Mouse (Mus musculus) right cerebral cortex, postnatal 10 days (tissue): ENCODE data around the gene Zmym2.
"Not testable (repeated sequence)": the region's sequence is repeated elsewhere in the genome, so short reads cannot be mapped to it uniquely, and the experiment has no call there.

Source experiments
- DNase-seq, 2 experiments: peaks; one replicate each; pipeline ENCODE4 v3.0.0; 2021; ENCODE audit warnings: low spot score in 2 of 2

The Zmym2 gene

DNA sequence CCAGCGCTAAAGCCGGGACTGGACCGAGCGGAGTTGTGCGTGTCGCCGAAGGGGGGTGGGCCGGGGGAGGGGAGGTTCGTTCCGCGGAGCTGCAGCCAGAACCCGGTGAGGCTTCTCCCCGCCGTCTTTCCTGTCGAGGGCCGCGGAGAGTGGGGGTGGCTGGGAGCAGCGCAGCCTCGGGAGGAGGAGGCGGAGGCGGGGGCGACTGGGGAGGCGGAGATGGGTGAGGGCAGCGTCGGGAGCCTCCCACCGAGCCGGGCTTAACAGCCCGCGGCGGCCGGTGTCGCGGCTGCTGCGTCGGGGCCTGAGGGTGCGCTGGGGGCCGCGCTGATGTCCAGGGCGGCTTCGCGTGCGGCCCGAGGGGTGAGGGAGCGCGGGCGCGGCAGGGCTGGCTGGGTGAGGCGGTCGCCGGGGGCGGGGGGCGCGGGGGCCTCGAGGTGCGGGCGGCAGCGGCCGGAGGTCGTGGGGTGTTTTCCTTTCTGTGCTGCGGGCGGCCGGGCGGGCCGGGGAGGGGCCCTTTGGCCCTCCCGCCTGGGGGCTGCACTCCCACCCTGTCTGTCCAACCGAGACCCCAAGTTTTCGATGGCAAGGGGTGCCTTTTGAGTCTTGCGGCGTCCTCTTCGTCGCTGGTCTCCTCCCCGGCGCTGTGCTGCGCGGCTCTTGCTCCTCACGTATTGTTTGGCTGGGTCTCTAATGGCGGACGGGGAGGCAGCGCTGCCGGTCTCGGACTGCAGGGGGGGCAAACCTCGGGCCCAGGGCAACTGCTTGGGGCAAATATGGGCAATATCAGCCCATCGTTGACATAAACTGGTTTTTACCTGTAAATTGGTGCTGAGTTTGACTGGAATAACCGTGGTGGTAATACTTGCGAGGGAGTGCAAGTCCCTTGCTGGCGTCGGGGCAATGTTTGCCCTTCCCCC lies at the start of gene Zmym2:
Gene Zmym2, plus strand, starts transcription at position 60 of the 920 bp plus-strand sequence.
- peak; percentile 79 to 83 for DNase-seq

DNA sequence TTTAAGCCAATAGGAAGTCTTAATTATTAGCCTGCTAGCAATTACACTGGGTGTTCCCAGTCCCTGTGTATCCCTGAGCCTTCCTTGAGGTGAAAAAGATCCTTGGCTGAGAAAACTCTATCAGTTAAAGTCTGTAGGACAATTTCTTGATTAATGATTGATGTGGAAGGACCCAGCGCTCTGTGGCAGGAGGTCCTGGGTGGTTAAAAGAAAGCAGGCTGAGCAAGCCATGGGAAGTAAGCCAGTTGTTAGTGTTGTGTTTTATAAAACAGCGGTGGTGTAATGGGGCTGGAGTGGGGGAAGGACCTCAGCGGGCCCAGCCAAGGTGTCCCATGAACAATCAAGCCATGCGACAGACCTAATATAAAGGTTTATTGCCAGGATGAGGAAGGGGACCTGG lies 42.4 kb upstream of the Zmym2 start:
- DNase-seq: no peak

DNA sequence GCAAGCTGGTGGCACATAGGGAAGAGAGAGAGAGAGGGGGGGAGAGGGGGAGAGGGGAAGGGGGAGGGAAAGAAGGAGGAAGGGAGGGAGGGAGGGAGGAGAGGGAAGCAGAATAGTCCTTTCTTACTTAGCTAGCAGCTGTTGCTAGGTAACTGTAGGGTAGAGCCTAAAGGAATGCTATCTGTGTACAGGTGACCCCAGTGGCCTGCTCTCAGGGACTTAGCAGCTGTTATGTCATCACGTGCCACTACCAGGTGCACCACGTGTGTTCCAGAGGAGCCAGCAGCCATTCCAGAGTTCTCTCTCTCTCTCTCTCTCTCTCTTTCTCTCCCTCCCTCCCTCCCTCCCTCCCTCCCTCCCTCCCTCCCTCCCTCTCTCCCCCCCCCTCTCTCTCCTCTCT lies 41.9 kb upstream of the Zmym2 start:
- no peak for DNase-seq

DNA sequence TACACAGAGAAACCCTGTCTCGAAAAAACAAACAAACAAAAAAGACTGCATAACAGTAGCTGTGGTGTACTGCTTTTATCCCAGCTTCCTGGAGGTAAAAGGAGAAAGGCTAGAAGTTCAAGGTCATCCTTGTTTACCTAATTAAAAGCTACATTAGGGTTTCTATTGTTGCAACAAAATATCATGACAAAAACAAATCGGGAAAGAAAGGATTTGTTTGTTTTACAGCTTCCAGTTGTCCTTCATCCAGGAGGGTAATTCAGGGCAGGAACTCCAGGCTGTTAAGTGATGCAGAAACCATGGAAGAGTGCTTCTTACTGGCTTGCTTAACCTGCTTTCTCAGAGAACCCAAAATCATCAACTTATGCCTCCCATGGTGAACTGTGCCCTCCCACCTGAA lies 38.1 kb upstream of the Zmym2 start:
- no peak for DNase-seq

DNA sequence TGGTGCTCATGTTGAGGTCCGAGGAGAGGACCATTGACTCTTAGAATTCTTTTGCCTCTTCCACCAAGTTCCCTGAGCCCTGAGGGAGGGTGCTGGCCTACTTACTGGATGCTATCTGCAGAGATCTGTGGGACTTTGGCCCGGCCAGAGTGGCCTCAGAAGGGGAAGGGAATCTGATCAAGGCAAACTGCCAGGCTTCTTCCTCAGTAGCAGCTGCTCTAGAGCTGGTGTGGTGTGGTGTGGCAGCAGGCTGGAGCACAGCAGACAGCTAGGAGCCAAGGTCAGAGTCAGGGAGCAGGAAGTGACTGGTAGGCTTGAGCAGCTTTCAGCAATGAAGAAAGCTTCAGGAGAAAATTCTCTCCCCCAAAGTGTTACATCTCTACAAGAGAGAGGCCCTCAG lies 36.8 kb upstream of the Zmym2 start:
- no peak for DNase-seq

DNA sequence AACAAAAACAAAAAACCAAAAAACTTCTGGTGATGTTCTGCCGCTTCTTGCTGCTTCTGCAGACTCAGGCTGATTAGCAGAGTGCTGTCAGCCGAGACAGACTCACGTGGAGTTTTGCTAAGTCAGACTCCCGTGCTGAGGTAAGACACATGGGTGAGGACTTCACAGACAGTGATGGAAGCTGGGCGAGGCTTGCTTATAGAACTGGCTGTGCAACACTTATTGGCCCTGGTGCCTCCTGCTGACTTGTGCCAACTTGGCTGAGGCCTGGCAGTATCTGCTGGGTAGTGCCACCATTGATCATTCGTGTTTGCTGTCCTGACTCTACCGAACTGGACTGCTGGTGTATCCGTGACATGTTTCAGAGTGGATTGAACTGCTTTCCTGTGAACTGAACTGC lies 22.4 kb upstream of the Zmym2 start:
- DNase-seq: no peak

DNA sequence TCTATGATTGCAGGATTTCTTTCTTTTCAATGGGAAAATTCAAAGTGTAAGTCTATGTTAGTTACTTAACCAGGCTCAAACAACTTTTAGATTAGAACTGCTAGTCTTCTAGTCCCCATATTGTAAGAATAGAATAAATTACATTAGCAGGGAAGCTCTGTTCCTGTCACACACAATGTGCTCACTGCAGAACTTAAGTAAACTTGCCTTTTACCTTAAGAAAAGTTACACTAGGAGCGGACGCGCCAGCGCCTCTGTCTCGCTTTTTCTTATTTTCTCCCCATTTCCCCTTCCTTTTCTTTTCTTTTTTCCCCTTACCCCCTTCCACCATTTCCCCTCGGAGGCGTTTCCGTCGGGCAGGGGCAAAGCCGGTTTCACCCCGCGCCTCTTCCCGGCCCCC lies 21.8 kb upstream of the Zmym2 start:
- DNase-seq: no peak

DNA sequence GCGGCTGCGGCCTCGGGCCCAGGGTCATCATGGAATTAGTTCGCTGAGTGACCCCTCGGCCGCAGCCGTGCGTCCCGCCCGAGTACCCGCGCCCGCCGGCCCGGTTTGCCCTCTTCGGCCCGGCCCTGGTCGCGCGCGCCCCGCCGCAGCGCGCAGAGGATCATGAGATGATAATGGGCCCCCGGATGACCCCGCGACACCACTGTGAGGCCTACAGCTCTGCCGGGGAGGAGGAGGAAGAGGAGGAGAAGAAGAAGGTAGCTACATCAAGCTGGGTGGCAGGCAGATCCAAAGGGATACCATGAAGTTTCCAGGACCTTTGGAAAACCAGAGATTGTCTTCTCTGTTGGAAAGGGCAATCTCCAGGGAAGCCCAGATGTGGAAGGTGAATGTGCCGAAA lies 21.3 kb upstream of the Zmym2 start:
- not testable (repeated sequence) for DNase-seq

DNA sequence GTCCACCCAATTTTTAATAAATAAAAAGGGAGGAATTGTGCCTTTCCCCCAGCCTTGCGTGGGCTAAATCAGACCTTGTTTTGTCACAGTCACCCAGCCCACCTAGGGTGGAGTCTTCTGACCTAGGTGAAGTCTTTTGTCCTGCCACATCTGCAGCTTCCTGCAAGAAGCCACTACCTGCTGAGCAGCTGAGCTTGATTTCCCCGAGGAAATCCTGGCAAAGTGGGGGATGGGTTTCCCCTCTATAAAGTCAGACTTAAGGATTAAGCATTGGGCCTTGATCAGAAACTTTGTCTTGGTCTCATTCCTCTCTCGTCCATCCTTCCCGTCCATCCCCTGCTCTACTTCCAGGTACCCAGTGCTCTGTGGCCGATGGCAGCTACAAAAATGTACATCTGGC lies 12.9 kb upstream of the Zmym2 start:
- DNase-seq: no peak

DNA sequence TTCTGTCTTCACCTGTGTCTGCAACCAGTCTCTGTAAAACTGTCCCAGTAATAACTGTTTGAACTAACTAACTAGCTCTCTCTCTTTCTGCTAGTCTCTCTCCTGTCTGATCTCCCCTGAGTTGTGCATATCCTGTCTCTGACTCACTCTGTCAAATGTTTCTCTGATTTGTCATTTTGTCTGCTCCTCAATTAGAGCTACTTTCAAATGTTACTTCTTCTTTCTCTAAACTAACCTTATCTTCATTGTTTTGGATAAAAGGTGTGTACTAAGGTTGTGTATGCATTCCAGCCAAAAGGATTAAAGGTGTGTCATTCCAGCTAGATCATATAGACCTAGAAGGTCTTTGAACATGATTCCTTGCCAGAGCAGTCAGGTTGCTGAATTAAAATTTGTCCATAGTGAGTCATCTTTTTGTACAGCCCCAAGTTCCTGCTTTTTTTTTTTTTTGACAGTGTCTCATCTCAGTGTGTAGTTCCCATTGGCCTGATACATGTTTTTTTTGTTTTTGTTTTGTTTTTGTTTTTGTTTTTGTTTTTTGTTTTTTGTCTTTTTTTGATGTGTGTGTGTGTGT lies 10.8 kb upstream of the Zmym2 start:
- no peak for DNase-seq

DNA sequence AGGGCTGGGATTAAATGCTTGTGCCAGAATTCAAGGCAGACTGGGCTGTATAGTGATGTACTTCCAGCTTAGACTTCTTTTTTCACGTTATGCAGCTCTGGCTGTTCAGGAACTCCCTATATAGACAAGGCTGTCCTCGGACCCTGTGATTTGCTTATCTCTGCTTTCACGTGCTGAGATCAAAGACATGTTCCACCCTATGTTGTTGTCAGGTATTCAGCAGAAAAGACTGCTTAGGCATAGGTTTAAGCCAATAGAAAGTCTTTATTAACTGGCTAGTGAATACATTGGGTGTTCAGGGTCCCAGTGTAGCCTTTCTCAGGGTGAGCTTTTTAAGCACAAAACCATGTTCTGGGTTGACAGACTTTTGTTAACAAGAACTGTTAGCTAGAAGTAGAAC lies 5.2 kb upstream of the Zmym2 start:
- DNase-seq: no peak

DNA sequence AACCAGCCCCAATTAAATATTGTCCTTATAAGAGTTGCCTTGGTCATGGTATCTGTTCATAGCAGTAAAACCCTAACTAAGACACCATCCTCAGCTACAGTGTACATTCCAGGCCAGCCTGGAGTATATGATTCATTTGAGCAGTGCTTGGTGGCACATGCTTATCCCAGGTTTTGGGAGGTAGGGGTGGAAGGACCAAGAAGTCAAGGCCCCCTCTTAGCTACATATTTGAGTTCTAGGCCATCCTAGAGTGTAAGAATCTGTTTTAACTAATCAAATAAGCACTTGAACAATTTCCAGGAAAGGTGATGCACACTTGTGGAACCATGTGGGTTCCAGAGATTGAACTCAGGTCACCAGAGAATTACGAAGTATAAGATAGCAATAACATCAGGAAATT lies 3.0 kb upstream of the Zmym2 start:
- no peak for DNase-seq

DNA sequence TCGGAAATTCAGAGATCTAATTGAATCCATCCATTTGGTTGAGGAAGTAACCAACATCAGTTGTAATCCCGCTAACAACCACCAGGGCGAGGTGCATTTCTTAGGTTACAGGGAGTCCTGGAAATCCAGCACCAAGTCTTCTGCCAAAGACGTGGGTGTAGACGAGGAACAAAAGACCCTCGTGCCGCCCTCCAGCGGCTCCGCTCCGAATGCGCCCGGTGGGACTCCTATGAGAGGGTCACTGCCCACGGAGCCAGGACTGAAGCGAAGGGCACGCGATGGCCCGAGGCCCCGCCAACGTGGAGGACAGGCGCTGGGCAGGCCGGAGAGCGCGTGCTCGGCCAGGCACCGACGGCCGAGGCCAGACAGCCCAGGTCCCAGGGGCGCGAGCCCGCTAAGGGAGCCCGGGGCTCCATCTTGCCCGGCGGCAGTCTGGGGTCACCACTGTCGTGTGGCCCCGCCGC lies 1.1 kb upstream of the Zmym2 start:
- DNase-seq: peak; percentile 89 to 91

DNA sequence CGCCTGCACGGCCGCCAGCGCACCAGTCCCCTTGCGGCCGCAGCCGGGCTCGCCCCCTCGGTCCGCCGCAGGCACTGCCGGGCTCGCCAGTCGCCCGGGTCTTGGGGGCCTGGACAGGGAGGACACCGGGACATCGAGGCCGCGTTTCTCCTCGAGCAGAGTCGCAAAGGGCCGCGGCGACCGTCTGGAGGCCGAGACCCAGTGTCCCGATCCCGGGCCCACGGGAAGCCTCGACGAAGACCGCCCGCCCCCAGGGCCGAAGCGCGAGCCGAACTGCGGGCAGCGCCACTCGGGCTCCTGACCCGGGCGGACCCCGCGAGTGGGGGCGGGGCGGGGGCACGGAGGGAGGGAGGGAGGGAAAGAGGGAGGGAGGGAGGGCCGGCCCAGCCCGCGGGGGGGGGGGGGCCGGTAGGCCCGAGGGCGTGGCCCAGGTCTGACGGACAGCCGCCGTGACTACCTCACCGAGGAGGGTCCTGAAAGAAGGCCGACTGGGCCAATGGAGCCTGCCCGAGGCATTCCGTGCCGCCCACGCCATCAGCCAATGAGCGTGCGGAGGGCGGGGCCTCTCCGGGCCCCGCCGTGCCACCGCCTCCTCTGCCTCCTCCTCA lies 363 bp upstream of the Zmym2 start:
- peak; percentile 83 to 88 for DNase-seq

DNA sequence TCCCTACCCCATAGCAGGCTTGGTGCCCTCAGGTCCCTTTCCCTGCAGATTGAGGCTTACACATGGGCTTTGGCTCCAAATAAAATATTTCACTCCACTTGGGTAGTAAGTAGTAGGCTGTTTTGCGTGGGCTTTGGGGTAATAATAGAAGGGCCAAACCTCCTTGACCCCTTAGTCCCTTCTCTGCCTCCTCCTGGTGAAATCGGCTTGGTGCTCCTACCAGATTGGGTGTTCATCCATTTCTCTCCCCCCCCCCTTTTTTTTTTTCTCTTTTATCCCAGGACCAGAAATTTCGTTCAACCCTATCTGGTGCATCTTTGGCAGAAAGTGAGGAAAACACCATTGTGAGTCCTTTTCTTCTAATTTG lies 1.0 kb downstream of the Zmym2 start:
- no peak for DNase-seq

DNA sequence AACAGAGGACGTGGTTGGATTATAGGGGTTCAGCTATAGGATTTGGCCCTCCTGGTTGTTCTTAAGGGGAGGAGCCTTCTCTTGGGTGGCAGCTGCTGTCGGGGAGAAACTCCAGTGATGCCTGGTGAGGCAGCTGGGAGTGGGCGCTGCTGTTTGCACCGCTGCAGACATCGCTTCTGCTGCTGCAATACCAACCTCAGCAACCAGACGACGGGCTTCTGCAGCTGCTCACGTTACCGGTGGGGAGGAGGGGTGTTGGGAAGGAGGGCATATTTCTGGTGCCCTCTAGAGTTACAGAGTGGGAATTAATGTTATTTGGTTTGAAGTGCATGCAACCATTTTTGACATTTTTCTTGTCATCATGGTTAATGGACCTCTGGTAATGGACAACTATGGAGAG lies 1.4 kb downstream of the Zmym2 start:
- DNase-seq: peak; percentile 78 to 86

DNA sequence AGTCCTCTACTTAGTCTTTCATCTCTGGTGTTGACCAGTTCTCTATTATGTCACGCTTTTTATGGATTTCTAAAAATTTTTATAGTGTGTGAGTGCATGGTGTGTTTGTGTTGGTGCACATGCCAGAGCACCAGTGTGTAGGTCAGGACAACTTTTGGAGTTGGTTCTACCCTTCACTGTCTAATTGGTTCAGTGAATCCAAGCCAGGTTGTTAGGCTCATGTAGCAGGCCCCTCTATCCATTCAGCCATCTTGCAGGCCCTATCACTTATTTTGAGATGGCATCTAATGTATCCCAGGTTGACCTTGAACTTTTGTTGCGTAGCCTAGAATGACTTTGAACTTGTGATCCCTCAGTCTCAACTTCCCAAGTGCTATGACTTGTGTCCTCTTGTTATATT lies 2.0 kb downstream of the Zmym2 start:
- DNase-seq: no peak

DNA sequence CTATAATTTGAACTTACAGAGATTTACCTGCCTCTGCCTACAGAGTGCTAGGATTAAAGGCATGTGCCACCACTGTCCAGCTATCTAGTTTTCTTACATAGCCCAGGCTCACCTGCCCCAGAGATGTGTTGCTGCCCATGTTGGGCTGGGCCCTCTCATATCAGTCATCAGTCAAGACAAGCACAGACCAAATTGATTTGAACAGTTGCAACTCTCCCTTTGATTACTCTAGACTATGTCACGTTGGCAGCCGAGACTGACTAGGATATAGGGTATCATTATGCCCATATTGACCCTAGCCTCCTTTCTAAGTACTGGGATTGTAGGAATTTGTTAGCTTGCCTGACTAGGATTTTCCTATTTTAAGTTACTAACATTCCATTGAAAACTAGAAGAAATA lies 8.0 kb downstream of the Zmym2 start:
- no peak for DNase-seq

DNA sequence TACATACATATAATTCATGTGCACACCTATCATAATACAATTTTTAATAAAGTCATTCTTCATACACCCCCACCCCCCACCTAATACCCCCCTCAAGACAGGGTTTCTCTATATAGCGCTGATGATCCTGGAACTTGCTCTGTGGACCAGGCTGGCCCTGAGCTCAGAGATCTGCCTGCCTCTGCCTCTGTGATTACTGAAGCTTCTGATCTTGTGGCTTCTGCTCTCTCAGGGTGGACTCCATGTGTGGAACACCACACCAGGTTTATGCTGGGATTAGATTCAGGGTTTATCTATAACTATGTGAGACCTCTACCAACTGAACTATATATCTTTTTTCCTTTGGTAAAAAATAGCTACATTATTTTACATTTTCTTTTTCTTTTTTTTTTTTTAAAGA lies 10.1 kb downstream of the Zmym2 start:
- no peak for DNase-seq

DNA sequence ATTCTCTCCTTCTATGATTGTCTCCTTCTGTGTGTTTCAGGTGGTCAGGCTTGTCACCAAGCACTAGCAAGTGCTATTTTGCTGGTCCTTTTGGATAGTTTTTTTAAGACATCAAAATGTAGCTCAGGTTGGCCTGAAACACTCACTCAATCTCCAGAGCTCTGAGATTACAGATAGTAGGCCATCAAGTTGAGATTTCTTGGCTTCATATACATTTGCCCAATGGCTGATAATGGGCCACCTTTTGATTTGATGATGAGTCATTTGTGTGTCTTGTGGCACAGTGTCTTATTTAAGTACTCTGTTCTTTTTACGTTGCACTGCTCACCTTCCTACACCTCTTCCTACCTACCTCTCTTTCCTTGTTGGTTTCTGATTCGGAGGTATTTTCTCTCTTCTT lies 11.0 kb downstream of the Zmym2 start:
- no peak for DNase-seq

DNA sequence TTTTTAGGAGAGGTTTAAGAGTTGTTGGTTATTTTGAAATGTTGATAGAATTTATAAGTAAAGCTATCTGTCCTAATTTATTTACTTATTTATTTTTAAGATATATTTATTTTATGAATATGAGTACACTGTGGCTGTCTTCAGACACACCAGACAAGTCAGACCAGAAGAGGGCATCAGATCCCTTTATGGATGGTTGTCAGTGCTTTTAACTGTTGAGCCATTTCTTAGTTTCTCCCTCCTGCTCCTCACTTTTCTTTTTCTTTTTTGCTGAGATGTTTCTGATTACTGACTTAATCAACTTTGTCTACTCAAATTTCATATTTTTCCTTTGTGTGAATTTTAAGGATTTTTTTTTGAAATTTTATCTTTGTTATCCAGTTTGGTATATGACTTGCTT lies 13.2 kb downstream of the Zmym2 start:
- no peak for DNase-seq

DNA sequence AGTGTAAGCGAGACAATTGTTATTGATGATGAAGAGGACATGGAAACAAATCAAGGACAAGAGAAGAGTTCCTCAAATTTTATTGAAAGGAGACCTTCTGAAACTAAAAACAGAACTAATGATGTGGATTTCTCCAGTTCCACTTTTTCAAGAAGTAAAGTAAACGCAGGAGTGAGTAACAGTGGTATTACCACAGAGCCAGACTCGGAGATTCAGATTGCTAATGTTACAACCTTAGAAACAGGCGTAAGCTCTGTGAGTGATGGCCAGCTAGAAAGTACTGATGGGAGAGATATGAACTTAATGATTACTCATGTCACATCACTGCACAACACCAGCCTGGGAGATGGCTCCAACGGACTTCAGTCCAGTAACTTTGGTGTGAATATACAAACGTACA lies 16.6 kb downstream of the Zmym2 start:
- no peak for DNase-seq

DNA sequence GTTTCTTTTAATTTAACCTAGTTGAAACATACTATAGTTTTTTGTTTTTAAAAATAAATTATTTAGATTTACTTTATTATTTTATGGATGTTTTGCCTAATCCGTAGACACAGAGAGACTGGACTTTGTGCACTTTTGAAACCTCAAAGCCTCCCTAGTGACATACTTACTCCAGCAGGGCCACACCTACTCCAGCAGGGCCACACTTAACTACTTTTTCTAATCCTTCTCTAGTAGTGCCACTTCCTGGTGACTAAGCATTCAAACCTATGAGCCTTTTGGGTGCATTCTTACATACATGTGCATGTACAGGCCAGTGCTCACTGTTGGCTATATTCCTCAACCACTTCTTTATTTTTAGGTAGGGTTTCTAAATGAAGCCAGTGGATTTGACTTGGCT lies 19.2 kb downstream of the Zmym2 start:
- no peak for DNase-seq
